Mouse (Mus musculus) mouse trophoblast stem cell (cell line): ENCODE measurements at regions not wholly inside any gene's neighbourhood (a gene's known extent, or its start where the extent isn't known, plus 50 kb on each side); places are given as distances from the start of the nearest gene placed in this dataset.

Experiments
- in situ Hi-C, 2 experiments: fragments of 300-500 bp; cut with MseI, MboI; formaldehyde crosslinking; loops; 2 replicates in 1 of 2; 3 replicates in 1 of 2; pipeline ENCODE4 v1.15.1; 2025

GRCm38 (mm10) chr4:64811974-64812373, 312.0 kb upstream of the Pappa start:
- in situ Hi-C loops: no loop called here

- in situ Hi-C loops: no loop called here
Observed at GRCm38 (mm10) chr4:64812812-64813211, 311.2 kb upstream of the Pappa start.

GRCm38 (mm10) chr4:64832882-64833281, 291.1 kb upstream of the Pappa start:
- in situ Hi-C loops: loop anchor here (25.0 kb wide), 4 partner anchors 254 to 754 kb away; no protein-coding TSS in a partner anchor

- in situ Hi-C loops: no loop called here
Observed at GRCm38 (mm10) chr4:64874521-64874920, 249.5 kb upstream of the Pappa start.

GRCm38 (mm10) chr4:64876924-64877323, 247.1 kb upstream of the Pappa start:
- in situ Hi-C loops: no loop called here

- in situ Hi-C loops: no loop called here
Observed at GRCm38 (mm10) chr4:64897935-64898334, 226.0 kb upstream of the Pappa start.

- in situ Hi-C loops: no loop called here
Observed at GRCm38 (mm10) chr4:64901091-64901845, 222.7 kb upstream of the Pappa start.

- in situ Hi-C loops: no loop called here
Observed at GRCm38 (mm10) chr4:64923751-64924150, 200.2 kb upstream of the Pappa start.

GRCm38 (mm10) chr4:64928553-64928952, 195.4 kb upstream of the Pappa start:
- in situ Hi-C loops: no loop called here

GRCm38 (mm10) chr4:64945547-64945946, 178.4 kb upstream of the Pappa start:
- in situ Hi-C loops: no loop called here

- in situ Hi-C loops: no loop called here
Observed at GRCm38 (mm10) chr4:64952651-64953050, 171.3 kb upstream of the Pappa start.

GRCm38 (mm10) chr4:64958843-64959242, 165.1 kb upstream of the Pappa start:
- in situ Hi-C loops: no loop called here

GRCm38 (mm10) chr4:64961796-64962195, 162.2 kb upstream of the Pappa start:
- in situ Hi-C loops: no loop called here
